Mouse (Mus musculus) skeletal muscle tissue, postnatal 0 days (tissue): ENCODE data around the gene Sema4a. TPM values are rescaled to one million over a fixed set of nuclear protein-coding genes. Genes with fewer than 3 reads are reported as not detected.

Experiments used
- microRNA-seq, 2 experiments: library from miRNA; unstranded; fragments of <30 nt; microRNA quantifications; one replicate each; pipeline ENCODE4; 2016
- polyA plus RNA-seq: library from polyadenylated mRNA; unstranded; fragments of >200 nt; fragmentation: Nextera tagmentation; extraction: Ambion mirVana; gene quantifications from 2 replicates; pipeline ENCODE4 v1.2.1, GENCODE M21; 2015

Sema4a gene
- 1.8 and 3.0 TPM in 2 replicates for polyA plus RNA-seq

DNA sequence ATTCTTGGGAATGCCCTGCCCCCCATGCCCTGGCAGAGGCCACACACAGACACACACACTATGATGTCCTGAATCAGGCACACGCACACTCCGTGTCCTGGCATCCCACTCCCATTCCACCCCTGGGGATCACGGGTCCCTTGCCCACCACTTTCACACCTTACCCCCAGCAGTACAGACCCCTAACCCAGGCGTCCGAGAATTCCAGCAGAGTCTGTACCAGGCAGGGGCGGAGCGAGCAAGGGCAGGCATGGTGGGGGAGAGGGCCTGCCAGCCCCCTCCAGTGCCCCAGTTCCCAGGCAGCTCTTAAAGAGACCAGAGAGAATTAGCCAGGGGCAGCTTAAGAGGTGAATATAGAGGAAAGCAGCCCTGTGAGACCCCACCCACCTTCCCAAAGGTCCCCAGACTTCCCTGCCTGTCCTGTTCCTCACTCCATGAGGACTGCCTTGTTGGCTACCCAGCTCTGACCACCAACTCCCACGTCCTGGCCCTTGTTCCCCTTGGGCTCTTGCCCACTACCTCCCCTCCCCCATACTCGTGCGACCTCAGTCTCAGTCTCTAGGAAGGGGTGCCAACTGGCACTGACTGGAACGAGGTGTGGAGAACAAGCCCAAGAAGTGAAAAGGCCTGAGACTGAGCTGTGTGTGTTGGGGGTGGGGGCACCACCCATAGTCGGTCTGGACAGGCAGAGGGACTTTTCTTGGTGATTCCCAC lies at the start of gene Sema4a:
Gene Sema4a (minus strand): TSS at position 200 of the 714 bp plus-strand sequence.

DNA sequence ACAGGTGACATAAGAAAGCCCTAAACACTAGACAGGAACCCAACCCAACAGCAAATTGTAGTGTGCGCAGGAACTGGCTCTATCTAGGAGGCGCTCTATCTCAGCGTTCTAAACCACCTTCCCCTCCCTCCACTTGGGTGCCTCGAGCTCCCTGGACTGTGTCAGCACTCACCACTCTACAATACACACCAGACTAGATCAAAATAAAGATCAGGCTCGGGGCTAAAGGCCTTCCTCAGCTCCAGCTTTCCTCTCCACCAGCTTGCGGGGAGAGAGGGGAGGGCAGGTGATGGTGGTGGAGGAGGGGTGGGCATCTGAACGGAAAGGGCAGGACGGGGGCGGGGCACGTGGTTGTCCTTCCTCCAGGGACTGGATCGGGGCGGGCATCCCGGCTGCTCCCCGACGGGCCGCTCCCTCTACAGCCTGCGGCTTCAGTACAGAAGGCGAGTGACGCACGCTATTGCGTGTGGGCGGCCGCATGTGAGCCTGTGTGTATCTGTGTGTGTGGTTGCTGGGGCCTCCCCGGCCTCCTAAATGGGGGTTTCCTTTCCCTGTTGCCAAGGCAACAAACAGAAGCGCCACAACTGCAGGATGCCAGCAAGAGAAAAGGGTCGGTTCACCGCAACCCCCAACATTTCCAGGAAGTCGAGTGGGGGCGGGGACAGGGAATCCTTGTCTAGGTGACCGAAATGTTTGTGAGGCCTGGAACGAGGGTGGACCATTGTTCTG lies 48.9 kb upstream of the Sema4a start, which contains the start of gene Lmna:
Gene Lmna (minus strand): TSS at position 265 of the 729 bp plus-strand sequence.

DNA sequence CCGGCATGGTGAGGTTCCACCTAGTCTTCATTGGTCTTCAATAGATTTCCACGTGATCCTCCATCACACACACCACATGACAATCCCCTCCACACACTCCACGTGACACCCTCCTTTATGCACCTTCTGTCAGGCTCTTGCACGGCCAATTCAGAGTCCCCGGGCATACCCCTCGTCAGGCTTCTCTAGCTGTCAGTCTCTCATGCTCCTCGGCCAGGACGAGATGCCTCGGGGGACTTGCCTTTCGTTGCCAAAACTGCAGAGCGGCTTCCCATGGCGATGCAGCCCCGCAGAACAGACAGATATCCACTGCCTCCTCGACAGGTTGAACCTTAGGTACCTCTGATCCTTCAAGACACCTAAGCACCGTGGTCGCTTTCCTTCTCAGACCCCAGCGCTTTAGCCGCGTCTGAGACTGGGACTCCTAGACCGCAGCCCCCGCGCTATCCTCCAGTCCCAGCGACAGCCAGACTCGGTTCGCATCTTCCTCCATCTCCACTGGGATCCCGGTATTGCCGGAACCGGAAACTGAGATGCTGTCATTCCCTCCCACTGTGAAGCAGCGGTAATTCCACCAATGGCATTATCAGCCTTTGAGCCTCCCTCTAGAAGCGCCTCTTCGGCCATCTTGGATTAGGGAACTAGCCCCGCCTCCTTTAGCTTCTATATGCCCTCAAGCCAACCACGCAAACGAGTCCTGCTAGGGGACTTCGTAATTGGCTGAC lies 36.2 kb downstream of the Sema4a start, which contains the start of gene Slc25a44:
Gene Slc25a44 (minus strand): TSS at position 535 of the 725 bp plus-strand sequence.

DNA sequence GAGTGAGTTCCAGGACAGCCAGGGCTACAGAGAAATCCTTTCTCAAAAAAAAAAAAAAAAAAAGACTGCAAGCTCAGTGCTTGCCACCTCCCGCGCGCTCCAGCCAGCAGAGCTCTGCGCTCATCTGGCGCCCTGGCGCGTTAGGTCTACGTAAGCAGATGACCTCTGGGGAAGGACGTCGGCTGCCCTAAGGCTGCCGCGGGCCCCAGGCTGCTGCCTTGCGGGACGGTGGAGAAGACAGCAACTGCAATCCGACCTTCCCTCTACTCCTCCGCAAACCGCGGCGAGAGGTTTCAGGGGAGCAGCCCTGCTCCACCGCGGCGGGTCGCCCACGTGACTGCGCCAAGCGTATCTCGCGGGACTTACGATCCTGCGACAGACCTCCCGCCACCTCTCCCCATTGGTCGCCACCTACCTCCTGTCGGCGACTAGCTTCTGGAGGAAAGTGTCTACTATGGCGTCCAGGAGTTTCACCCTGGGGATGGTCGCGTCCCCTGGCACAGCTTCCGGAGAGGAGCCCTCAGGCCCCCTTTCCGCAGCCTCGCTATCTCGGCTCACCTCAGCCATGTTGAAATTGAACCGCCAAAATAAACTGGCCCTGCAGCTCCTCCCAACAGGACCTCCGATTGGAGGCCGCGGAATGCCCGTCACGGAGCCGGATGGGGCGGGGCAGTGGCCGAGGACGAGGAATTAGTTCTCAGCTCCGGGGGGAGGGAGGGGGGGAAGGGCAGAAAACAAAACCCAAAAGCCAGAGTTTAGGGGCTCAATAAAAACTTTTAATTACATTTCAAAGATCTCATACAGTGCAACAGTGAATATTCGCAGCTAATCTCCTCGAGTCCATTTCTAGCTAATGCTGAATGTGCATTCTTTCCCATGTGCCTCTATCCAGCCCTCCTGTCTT lies 51.0 kb downstream of the Sema4a start, which contains the start of gene Pmf1:
Gene Pmf1 (minus strand): TSS at position 591 of the 904 bp plus-strand sequence.

Small RNAs within 50 kb of the gene (microRNA-seq; reads per million reads assigned to microRNA genes)
- gene Mir7011: 0 reads per million in 2 experiments

Other genes starting within 250 kb of the Sema4a start
- gene Rhbg, start 206.5 kb downstream of the Sema4a start, polyA plus RNA-seq: 1.3 TPM in 1 of 2 replicates, not detected in the other
- 0.13 TPM in 1 of 2 replicates, not detected in the other for gene Gm38392, start 174.0 kb downstream of the Sema4a start, polyA plus RNA-seq
- gene Tsacc, start 164.2 kb downstream of the Sema4a start, polyA plus RNA-seq: 15.6 and 19.1 TPM in 2 replicates
- 249 and 260 TPM in 2 replicates for gene Cct3, start 164.1 kb downstream of the Sema4a start, polyA plus RNA-seq
- 94.0 and 119 TPM in 2 replicates for gene Glmp, start 136.2 kb downstream of the Sema4a start, polyA plus RNA-seq
- gene Tmem79, start 125.0 kb downstream of the Sema4a start, polyA plus RNA-seq: 1.2 and 2.7 TPM in 2 replicates
- gene Smg5, start 124.9 kb downstream of the Sema4a start, polyA plus RNA-seq: 20.1 and 21.9 TPM in 2 replicates
- gene Paqr6, start 96.6 kb downstream of the Sema4a start, polyA plus RNA-seq: 2.0 and 2.7 TPM in 2 replicates
- not detected in 2 replicates for gene Bglap3, start 88.4 kb downstream of the Sema4a start, polyA plus RNA-seq
- gene Bglap2, start 82.5 kb downstream of the Sema4a start, polyA plus RNA-seq: not detected in 2 replicates
- gene Bglap, start 76.7 kb downstream of the Sema4a start, polyA plus RNA-seq: not detected in 2 replicates
- gene Pmf1, start 50.9 kb downstream of the Sema4a start, polyA plus RNA-seq: 48.7 and 61.8 TPM in 2 replicates
- 7.8 and 9.0 TPM in 2 replicates for gene Slc25a44, start 36.0 kb downstream of the Sema4a start, polyA plus RNA-seq
- gene Lmna, start 48.8 kb upstream of the Sema4a start, polyA plus RNA-seq: 374 and 437 TPM in 2 replicates
- gene Mex3a, start 71.2 kb upstream of the Sema4a start, polyA plus RNA-seq: 2.9 TPM in 2 replicates
- gene Rab25, start 87.1 kb upstream of the Sema4a start, polyA plus RNA-seq: 0.22 and 4.9 TPM in 2 replicates
- gene Lamtor2, start 91.9 kb upstream of the Sema4a start, polyA plus RNA-seq: 99.9 and 111 TPM in 2 replicates
- gene Ubqln4, start 92.6 kb upstream of the Sema4a start, polyA plus RNA-seq: 23.9 and 24.8 TPM in 2 replicates
- gene Ssr2, start 114.7 kb upstream of the Sema4a start, polyA plus RNA-seq: 123 and 159 TPM in 2 replicates
- gene Arhgef2, start 144.8 kb upstream of the Sema4a start, polyA plus RNA-seq: 78.9 and 79.6 TPM in 2 replicates
- gene Rxfp4, start 192.0 kb upstream of the Sema4a start, polyA plus RNA-seq: not detected in 2 replicates
- 32.3 and 34.5 TPM in 2 replicates for gene Khdc4, start 224.6 kb upstream of the Sema4a start, polyA plus RNA-seq